Mouse (Mus musculus): ENCODE measurements around the gene 4921517D22Rik. TPM values are rescaled to one million over a fixed set of nuclear protein-coding genes. Genes with fewer than 3 reads are reported as not detected.
"Not testable (repeated sequence)": the region's sequence is repeated elsewhere in the genome, so short reads cannot be mapped to it uniquely, and the experiment has no call there.

The 4921517D22Rik gene
- polyA plus RNA-seq, 1 experiment from 2014 or later = not detected

DNA sequence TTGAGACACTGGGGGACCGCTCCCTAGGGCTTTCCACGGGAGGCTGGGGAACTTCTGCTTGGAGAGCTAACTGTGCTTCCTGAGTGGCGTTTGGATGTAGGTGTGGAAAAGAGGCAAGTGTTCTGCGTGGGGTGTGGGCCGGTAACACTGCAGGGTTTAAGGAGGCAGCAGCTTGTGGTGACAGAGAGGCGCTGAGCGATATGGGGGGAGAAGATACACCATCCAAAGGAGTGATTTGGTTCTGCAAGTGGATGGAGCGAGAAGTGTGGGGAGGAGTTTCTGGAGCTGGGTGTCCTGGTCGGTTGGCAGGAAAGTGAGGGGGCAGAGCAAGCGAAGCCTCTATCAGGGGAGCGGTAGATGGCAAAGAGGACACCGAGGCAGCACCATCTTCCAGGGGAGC is 9.6 kb upstream of the 4921517D22Rik start:
- Histone ChIP-seq H3K4me1 (ENCODE audit: control insufficient read depth, insufficient read depth, low read depth, low read length) (no peaks in the 10 kb centered on the region), H3K9ac (ENCODE audit: low read depth, low read length) (no peak overlapping the region), H3K27ac (ENCODE audit: low read depth, low read length) (no peak overlapping the region), H3K4me2 (ENCODE audit: low read length) (no peak overlapping the region), H3K4me3 (ENCODE audit: low read length) (no peak overlapping the region), H3K36me3 (ENCODE audit: control insufficient read depth, insufficient read depth, low read length) (no peaks in the 10 kb centered on the region), H3K27me3 (replicated peaks; ENCODE audit: control insufficient read depth, insufficient read depth, low read length) (no peaks in the 10 kb centered on the region), H3K9me3 (ENCODE audit: control insufficient read depth, low read length) (no peaks in the 10 kb centered on the region)
- no peak for ATAC-seq
- 89% methylated on average over 12 of the region's 12 CpGs for WGBS

DNA sequence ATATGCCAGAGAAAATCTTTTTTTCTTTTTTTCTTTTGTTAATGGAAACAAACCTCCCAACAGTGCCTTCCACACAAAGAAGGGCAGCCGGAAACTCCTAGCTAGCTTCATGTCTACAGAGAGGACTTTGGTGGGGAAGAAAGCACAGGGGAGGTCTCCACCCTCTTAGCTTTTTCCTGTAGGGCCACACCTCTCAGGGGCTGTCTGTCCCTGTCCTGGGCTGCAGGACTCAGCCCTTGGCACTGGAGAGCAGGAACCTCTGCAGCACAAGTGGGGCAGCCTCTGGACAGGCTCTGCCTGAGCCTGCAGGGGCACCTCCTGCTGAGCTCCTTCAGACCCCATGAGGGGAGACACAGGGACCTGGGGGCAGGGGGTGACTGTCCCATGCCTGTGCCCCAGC is 6.2 kb upstream of the 4921517D22Rik start:
- not testable (repeated sequence) for H3K9ac ChIP-seq (ENCODE audit: low read depth, low read length); H3K9me3 ChIP-seq (ENCODE audit: control insufficient read depth, low read length); H3K27ac ChIP-seq (ENCODE audit: low read depth, low read length); H3K4me2 ChIP-seq (ENCODE audit: low read length); H3K27me3 ChIP-seq (replicated peaks; ENCODE audit: control insufficient read depth, insufficient read depth, low read length); H3K4me3 ChIP-seq (ENCODE audit: low read length); ATAC-seq; H3K36me3 ChIP-seq (ENCODE audit: control insufficient read depth, insufficient read depth, low read length); H3K4me1 ChIP-seq (ENCODE audit: control insufficient read depth, insufficient read depth, low read depth, low read length)
- WGBS = 70% methylated on average over 1 of the region's 1 CpGs

DNA sequence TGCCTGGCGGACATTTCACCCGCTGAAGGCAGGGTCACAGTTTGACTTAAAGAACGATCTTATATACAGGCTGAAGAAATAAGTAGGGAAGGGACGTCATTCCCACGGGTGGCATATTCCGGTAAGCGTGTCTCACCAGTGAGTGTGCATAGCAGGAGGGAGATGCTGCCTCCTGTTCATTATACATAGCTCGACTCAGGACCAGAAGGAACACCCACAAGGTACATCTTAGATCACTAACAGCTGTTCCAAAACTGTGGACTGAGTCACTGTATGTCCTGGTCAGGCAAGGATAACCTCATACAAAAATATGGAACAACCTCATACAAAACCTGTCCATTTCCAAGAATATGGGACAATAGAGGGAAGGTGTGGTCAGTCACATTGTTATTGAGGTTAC is 5.2 kb upstream of the 4921517D22Rik start:
- WGBS = 90% methylated on average over 8 of the region's 8 CpGs
- Histone ChIP-seq H3K4me3 (ENCODE audit: low read length) (no peak overlapping the region), H3K9ac (ENCODE audit: low read depth, low read length) (no peak overlapping the region), H3K4me1 (ENCODE audit: control insufficient read depth, insufficient read depth, low read depth, low read length) (no peaks in the 10 kb centered on the region), H3K27ac (ENCODE audit: low read depth, low read length) (no peak overlapping the region), H3K36me3 (ENCODE audit: control insufficient read depth, insufficient read depth, low read length) (no peaks in the 10 kb centered on the region), H3K9me3 (ENCODE audit: control insufficient read depth, low read length) (no peaks in the 10 kb centered on the region), H3K27me3 (replicated peaks; ENCODE audit: control insufficient read depth, insufficient read depth, low read length) (no peaks in the 10 kb centered on the region), H3K4me2 (ENCODE audit: low read length) (no peak overlapping the region)
- ATAC-seq = no peak

DNA sequence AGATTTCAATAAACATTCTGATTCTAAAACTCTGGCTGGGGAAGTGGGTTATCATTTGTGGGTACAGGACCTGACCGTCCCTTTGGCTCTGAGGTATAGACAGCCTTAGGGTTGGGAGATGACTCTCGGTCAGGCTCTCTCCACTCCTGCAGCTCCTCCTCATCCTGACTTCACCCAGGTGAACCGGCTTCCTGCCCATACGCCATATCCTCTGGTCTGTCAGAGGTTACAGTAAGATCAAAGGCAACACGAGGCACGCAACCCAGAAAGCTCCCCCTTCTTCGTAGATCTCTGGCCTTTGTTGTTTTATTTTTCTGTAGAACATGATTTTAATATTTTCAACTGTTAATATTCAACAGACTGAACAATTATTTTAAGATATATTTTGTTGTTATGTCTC is 1.9 kb upstream of the 4921517D22Rik start:
- H3K4me1 ChIP-seq (ENCODE audit: control insufficient read depth, insufficient read depth, low read depth, low read length) = no peaks in the 10 kb centered on the region
- H3K4me2 ChIP-seq (ENCODE audit: low read length) = no peak overlapping the region
- WGBS = 91% methylated on average over 7 of the region's 7 CpGs
- H3K9me3 ChIP-seq (ENCODE audit: control insufficient read depth, low read length) = no peaks in the 10 kb centered on the region
- H3K36me3 ChIP-seq (ENCODE audit: control insufficient read depth, insufficient read depth, low read length) = no peaks in the 10 kb centered on the region
- ATAC-seq = no peak
- H3K9ac ChIP-seq (ENCODE audit: low read depth, low read length) = no peak overlapping the region
- no peak overlapping the region for H3K27ac ChIP-seq (ENCODE audit: low read depth, low read length)
- no peaks in the 10 kb centered on the region for H3K27me3 ChIP-seq (replicated peaks; ENCODE audit: control insufficient read depth, insufficient read depth, low read length)
- no peak overlapping the region for H3K4me3 ChIP-seq (ENCODE audit: low read length)

DNA sequence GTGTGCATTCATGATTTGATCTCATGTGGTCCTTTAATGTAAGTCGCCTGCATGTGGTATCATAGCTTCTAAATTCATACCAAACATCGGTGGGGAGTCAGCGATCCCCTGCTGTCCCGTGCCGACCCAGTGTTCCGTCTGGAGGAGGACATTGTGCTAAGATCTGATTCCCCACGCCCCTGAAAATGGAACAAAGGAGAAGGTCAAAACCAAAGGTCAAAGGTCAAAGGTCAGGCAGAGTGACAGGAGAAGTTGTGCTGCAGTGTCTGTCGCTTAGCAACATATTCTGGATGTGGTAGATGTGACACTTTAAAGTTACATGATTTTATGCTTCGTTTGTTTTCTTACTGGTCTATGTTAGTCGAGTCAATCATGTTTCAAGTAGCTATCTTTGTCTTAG is 2.4 kb downstream of the 4921517D22Rik start:
- Histone ChIP-seq H3K4me1 (ENCODE audit: control insufficient read depth, insufficient read depth, low read depth, low read length) (no peaks in the 10 kb centered on the region), H3K4me2 (ENCODE audit: low read length) (no peak overlapping the region), H3K4me3 (ENCODE audit: low read length) (no peak overlapping the region), H3K36me3 (ENCODE audit: control insufficient read depth, insufficient read depth, low read length) (no peaks in the 10 kb centered on the region), H3K27ac (ENCODE audit: low read depth, low read length) (no peak overlapping the region), H3K9ac (ENCODE audit: low read depth, low read length) (no peak overlapping the region), H3K27me3 (replicated peaks; ENCODE audit: control insufficient read depth, insufficient read depth, low read length) (no peaks in the 10 kb centered on the region), H3K9me3 (ENCODE audit: control insufficient read depth, low read length) (no peaks in the 10 kb centered on the region)
- WGBS = 15% methylated on average over 10 of the region's 10 CpGs
- ATAC-seq = no peak

DNA sequence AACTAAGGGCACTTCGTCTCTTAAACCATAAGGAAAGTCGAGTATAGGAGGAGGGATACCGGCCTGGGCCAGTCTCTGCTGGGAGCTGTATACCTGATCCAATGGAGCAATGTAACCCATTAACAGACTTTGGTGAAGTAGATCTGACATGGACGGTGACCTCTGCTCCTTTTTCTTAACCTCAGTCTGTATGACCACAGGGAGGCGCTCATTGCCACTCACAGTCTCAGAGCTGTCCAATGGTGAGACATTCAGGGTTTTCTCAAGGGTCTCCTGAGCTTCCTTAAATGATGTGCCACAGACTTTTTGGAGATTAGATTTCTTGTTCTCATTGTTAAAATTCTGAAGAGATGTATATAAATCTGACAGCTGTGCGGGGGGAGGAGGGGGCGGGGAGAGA is 3.3 kb downstream of the 4921517D22Rik start:
- H3K4me2 ChIP-seq (ENCODE audit: low read length) = no peak overlapping the region
- no peaks in the 10 kb centered on the region for H3K9me3 ChIP-seq (ENCODE audit: control insufficient read depth, low read length)
- H3K9ac ChIP-seq (ENCODE audit: low read depth, low read length) = no peak overlapping the region
- H3K27me3 ChIP-seq (replicated peaks; ENCODE audit: control insufficient read depth, insufficient read depth, low read length) = no peaks in the 10 kb centered on the region
- H3K4me1 ChIP-seq (ENCODE audit: control insufficient read depth, insufficient read depth, low read depth, low read length) = no peaks in the 10 kb centered on the region
- H3K27ac ChIP-seq (ENCODE audit: low read depth, low read length) = no peak overlapping the region
- WGBS = 80% methylated on average over 7 of the region's 7 CpGs
- H3K4me3 ChIP-seq (ENCODE audit: low read length) = no peak overlapping the region
- H3K36me3 ChIP-seq (ENCODE audit: control insufficient read depth, insufficient read depth, low read length) = no peaks in the 10 kb centered on the region
- no peak for ATAC-seq

DNA sequence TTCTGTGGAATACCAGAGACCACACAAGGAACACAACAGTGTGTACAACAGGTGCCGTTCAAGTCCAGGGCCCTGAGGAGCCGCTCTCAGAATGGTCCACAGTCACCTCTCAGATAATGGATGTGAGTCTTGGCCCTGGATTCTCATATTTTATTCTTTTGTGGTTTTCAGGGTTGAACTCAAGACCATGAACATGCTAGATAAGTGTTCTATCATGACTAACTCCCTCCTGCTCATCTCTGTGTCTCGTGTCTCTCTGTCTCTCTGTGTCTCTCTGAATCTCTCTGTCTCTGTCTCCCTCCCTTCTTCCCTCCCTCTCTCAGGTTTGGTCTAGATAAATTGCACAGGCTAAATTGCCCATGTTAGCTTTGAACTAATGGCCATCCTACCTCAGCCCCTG is 4.1 kb downstream of the 4921517D22Rik start:
- 95% methylated on average over 3 of the region's 3 CpGs for WGBS
- no peaks in the 10 kb centered on the region for H3K4me1 ChIP-seq (ENCODE audit: control insufficient read depth, insufficient read depth, low read depth, low read length)
- no peaks in the 10 kb centered on the region for H3K27me3 ChIP-seq (replicated peaks; ENCODE audit: control insufficient read depth, insufficient read depth, low read length)
- no peaks in the 10 kb centered on the region for H3K36me3 ChIP-seq (ENCODE audit: control insufficient read depth, insufficient read depth, low read length)
- H3K27ac ChIP-seq (ENCODE audit: low read depth, low read length) = no peak overlapping the region
- no peak overlapping the region for H3K9ac ChIP-seq (ENCODE audit: low read depth, low read length)
- H3K4me3 ChIP-seq (ENCODE audit: low read length) = no peak overlapping the region
- H3K9me3 ChIP-seq (ENCODE audit: control insufficient read depth, low read length) = no peaks in the 10 kb centered on the region
- no peak for ATAC-seq
- H3K4me2 ChIP-seq (ENCODE audit: low read length) = no peak overlapping the region

DNA sequence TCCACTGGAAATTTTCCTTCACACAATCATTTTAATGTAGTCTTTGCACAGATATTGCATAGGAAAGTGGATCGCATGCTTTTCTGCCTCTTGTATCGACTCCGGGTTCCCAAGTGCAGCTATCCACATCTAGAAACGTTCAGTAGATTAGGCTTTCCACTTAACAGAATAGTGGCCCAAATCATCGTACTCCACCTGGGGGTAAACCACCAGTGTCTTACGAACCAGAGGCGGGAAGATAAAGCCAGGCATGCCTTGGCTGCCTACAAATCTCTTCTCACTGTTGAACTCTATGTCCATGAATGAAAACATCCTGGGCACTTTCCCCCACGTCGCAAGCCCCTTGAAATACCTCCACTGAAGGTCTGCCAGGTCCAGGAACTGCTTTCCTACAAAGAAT is 4.6 kb downstream of the 4921517D22Rik start:
- no peak overlapping the region for H3K27ac ChIP-seq (ENCODE audit: low read depth, low read length)
- H3K9me3 ChIP-seq (ENCODE audit: control insufficient read depth, low read length) = no peaks in the 10 kb centered on the region
- 92% methylated on average over 9 of the region's 9 CpGs for WGBS
- no peak overlapping the region for H3K4me2 ChIP-seq (ENCODE audit: low read length)
- H3K36me3 ChIP-seq (ENCODE audit: control insufficient read depth, insufficient read depth, low read length) = no peaks in the 10 kb centered on the region
- no peak overlapping the region for H3K9ac ChIP-seq (ENCODE audit: low read depth, low read length)
- no peak overlapping the region for H3K4me3 ChIP-seq (ENCODE audit: low read length)
- H3K27me3 ChIP-seq (replicated peaks; ENCODE audit: control insufficient read depth, insufficient read depth, low read length) = no peaks in the 10 kb centered on the region
- ATAC-seq = no peak
- no peaks in the 10 kb centered on the region for H3K4me1 ChIP-seq (ENCODE audit: control insufficient read depth, insufficient read depth, low read depth, low read length)

DNA sequence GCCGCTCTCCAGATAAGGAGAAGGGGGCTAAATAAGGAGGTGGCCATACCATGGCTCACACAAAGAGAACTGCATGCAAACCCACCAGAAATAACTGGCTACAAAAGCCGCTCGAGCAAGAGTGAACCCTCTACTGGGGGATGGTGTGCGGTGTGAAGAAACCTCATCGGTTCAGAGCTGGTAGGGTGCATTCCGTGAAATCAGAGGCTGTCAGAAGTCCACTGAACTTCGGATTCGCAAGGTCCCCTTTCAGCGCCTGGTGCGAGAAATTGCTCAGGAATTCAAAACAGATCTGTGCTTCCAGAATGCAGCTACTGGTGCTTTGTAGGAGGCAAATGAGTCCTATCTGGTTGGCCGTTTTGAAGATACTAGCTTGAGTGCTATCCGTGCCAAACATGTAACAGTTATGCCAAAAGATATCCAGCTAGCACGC is 5.6 kb downstream of the 4921517D22Rik start:
- Histone ChIP-seq H3K27me3 (replicated peaks; ENCODE audit: control insufficient read depth, insufficient read depth, low read length) (no peaks in the 10 kb centered on the region), H3K9ac (ENCODE audit: low read depth, low read length) (no peak overlapping the region), H3K4me3 (ENCODE audit: low read length) (no peak overlapping the region), H3K4me2 (ENCODE audit: low read length) (no peak overlapping the region), H3K36me3 (ENCODE audit: control insufficient read depth, insufficient read depth, low read length) (no peaks in the 10 kb centered on the region), H3K4me1 (ENCODE audit: control insufficient read depth, insufficient read depth, low read depth, low read length) (no peaks in the 10 kb centered on the region), H3K27ac (ENCODE audit: low read depth, low read length) (no peak overlapping the region), H3K9me3 (ENCODE audit: control insufficient read depth, low read length) (no peaks in the 10 kb centered on the region)
- 61% methylated on average over 13 of the region's 13 CpGs for WGBS
- ATAC-seq = no peak

DNA sequence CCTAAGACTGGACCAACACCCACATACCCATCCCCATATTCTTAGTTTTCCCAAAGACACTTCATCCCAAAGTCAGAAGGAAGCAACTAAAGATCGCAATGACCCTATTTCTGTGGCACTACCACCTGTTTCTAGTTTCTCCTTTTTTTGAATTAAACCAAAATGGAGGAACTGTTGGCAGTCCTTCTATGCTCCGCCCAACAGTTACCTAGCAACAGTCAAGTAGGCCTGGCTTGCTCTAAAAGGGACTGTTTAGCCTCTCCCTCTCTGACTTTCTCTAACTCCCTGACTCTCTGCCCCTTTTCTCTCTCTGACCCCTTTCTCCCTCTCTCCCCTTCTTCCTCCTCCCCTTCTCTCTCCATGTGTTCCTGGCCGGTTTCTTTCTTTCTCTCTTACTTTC is 8.7 kb downstream of the 4921517D22Rik start:
- H3K4me1 ChIP-seq (ENCODE audit: control insufficient read depth, insufficient read depth, low read depth, low read length) = no peaks in the 10 kb centered on the region
- H3K9ac ChIP-seq (ENCODE audit: low read depth, low read length) = no peak overlapping the region
- no peak overlapping the region for H3K4me2 ChIP-seq (ENCODE audit: low read length)
- H3K27ac ChIP-seq (ENCODE audit: low read depth, low read length) = no peak overlapping the region
- 78% methylated on average over 3 of the region's 3 CpGs for WGBS
- no peaks in the 10 kb centered on the region for H3K9me3 ChIP-seq (ENCODE audit: control insufficient read depth, low read length)
- no peaks in the 10 kb centered on the region for H3K27me3 ChIP-seq (replicated peaks; ENCODE audit: control insufficient read depth, insufficient read depth, low read length)
- ATAC-seq = no peak
- no peak overlapping the region for H3K4me3 ChIP-seq (ENCODE audit: low read length)
- H3K36me3 ChIP-seq (ENCODE audit: control insufficient read depth, insufficient read depth, low read length) = no peaks in the 10 kb centered on the region
